In the genomic region with DNA sequence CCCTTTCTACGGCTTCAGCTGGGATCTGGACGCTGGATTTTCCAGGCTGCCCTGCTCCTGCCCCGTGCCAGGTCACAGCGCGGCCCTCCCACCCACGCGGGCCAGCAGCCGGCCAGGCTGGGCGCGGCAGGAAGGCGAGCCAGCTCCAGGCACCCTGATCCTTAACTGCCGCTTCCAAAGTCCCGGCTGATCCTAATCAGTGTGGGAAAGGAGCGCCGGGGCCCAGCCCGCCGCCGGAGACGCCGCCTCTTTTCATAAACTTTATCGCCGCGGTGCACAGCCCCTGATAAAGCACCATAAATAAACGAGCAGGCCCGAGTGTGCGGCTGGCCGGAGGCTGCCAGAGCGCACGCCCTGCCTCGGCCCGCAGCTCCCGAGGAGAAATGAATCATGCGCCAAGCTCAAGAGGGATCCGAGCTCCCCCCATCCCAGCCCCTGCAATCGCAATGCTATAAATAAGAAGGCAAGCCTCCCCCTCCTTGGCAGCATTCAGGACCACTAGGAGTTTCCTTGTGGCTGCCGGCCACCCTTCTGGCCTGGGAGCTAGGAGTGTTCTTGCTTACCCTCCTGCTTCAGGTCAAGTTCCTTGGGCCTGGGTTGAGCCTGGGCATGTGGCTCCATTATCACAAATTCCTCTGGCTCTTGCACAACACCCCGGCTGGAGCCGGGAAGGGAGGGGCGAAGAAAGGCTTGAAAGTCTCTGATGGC, we compare ENCODE assay signal across 8 mouse cellular contexts.
DNase-seq lines count a peak whose midpoint lies in the region; ATAC-seq lines count a peak whose summit lies in the region.

No protein-coding gene starts in this region.

- peaks cover 19% of the 10 kb centered on the region for H3K4me1 ChIP-seq in hindbrain, embryonic 14.5 days (replicated peaks; ENCODE audit: control insufficient read depth, insufficient read depth, low read length)

- H3K9me3 ChIP-seq in hindbrain, embryonic 14.5 days (ENCODE audit: control insufficient read depth, low read length) = no peaks in the 10 kb centered on the region

- no peaks in the 10 kb centered on the region for H3K36me3 ChIP-seq in hindbrain, embryonic 14.5 days (replicated peaks; ENCODE audit: control insufficient read depth, insufficient read depth)

- H3K9ac ChIP-seq in hindbrain, embryonic 14.5 days = peak overlapping the region; percentile 45

- H3K27me3 ChIP-seq in hindbrain, embryonic 14.5 days (ENCODE audit: control insufficient read depth, insufficient read depth, low read length) = peaks cover 7% of the 10 kb centered on the region; the same call in 1 of the 2 replicates

- H3K4me2 ChIP-seq in hindbrain, embryonic 14.5 days (replicated peaks) = peak overlapping the region; percentile 78

- H3K27ac ChIP-seq in hindbrain, embryonic 14.5 days = no peak overlapping the region

- intact Hi-C loops in left cerebral cortex, postnatal 36 days (cut with DNase I) = loop anchor here (5.0 kb wide), 1 partner anchor 116 kb away; the partner anchor contains the start of gene Hes1

- WGBS in hindbrain, embryonic 14.5 days = 2% methylated on average over 39 of the region's 39 CpGs

- peak overlapping the region; percentile 31 for H3K4me3 ChIP-seq in hindbrain, embryonic 14.5 days (replicated peaks; ENCODE audit: low read length)

- peak; percentile 91 for DNase-seq in adipocyte (ENCODE audit: low spot score)
- DNase-seq in cerebellum, postnatal 14 days = peak; percentile 55 to 72
- peak; percentile 89 for DNase-seq in gastrocnemius, adult 18-20 months (ENCODE audit: low spot score)
- peak; percentile 37 for DNase-seq in hindbrain, embryonic 14.5 days (ENCODE audit: low spot score)
- peak; percentile 54 to 58 for DNase-seq in left cerebral cortex, postnatal 36 days (ENCODE audit: low spot score in 2 of 2)
- peak; percentile 90 for DNase-seq in skeletal muscle tissue, adult 2 months (ENCODE audit: low read depth, low spot score)
- DNase-seq in T-cell, adult 2 months (ENCODE audit: low spot score) = no peak

- ATAC-seq in hindbrain, embryonic 14.5 days (ENCODE audit: low FRiP score) = peak; percentile 41
- peak; percentile 69 for ATAC-seq in megakaryocyte-erythroid progenitor cell, adult 5-6 weeks (replicated peaks; ENCODE audit: low FRiP score, low TSS enrichment, poor library complexity, severe bottlenecking)
